Mouse (Mus musculus): Measurements from ENCODE around the gene Tlcd1. TPM values are rescaled to one million over a fixed set of nuclear protein-coding genes. Genes with fewer than 3 reads are reported as not detected.

Gene Tlcd1
- polyA plus RNA-seq, 1 experiment from 2014 or later, result 23.1 TPM

- 78% methylated on average over 15 of the region's 15 CpGs for WGBS
- ATAC-seq (ENCODE audit: low FRiP score, low TSS enrichment), result no peak
- peaks cover 14% of the 10 kb centered on the region for H3K4me1 ChIP-seq (ENCODE audit: control insufficient read depth, insufficient read depth, low read length)
- H3K9ac ChIP-seq (ENCODE audit: low read depth, low read length), result no peak overlapping the region
- H3K9me3 ChIP-seq (ENCODE audit: control insufficient read depth, low read length), result no peaks in the 10 kb centered on the region
- H3K27me3 ChIP-seq (ENCODE audit: control insufficient read depth, insufficient read depth, low read length), result no peaks in the 10 kb centered on the region
- peaks cover 5% of the 10 kb centered on the region; the same call in 1 of the 2 replicates for H3K36me3 ChIP-seq (ENCODE audit: control insufficient read depth, insufficient read depth, low read length)
- H3K4me2 ChIP-seq (replicated peaks; ENCODE audit: low read depth, low read length), result no peak overlapping the region
- no peak overlapping the region for H3K27ac ChIP-seq (ENCODE audit: low read depth, low read length)
- no peak overlapping the region for H3K4me3 ChIP-seq (ENCODE audit: low read length)
Measured at GRCm38 (mm10) chr11:78170306-78170705, 6.2 kb upstream of the Tlcd1 start.

GRCm38 (mm10) chr11:78171328-78171727 is 5.2 kb upstream of the Tlcd1 start:
- WGBS, result 82% methylated on average over 4 of the region's 4 CpGs
- H3K9me3 ChIP-seq (ENCODE audit: control insufficient read depth, low read length), result no peaks in the 10 kb centered on the region
- no peak for ATAC-seq (ENCODE audit: low FRiP score, low TSS enrichment)

GRCm38 (mm10) chr11:78172034-78172747 is 4.3 kb upstream of the Tlcd1 start:
- no peaks in the 10 kb centered on the region for H3K9me3 ChIP-seq (ENCODE audit: control insufficient read depth, low read length)
- no peak overlapping the region for H3K4me2 ChIP-seq (replicated peaks; ENCODE audit: low read depth, low read length)
- no peaks in the 10 kb centered on the region for H3K27me3 ChIP-seq (ENCODE audit: control insufficient read depth, insufficient read depth, low read length)
- no peak overlapping the region for H3K4me3 ChIP-seq (ENCODE audit: low read length)
- WGBS, result 89% methylated on average over 16 of the region's 16 CpGs
- H3K27ac ChIP-seq (ENCODE audit: low read depth, low read length), result no peak overlapping the region
- no peak overlapping the region for H3K9ac ChIP-seq (ENCODE audit: low read depth, low read length)
- no peak for ATAC-seq (ENCODE audit: low FRiP score, low TSS enrichment)
- H3K36me3 ChIP-seq (ENCODE audit: control insufficient read depth, insufficient read depth, low read length), result peaks cover 5% of the 10 kb centered on the region; the same call in 1 of the 2 replicates
- H3K4me1 ChIP-seq (ENCODE audit: control insufficient read depth, insufficient read depth, low read length), result peaks cover 3% of the 10 kb centered on the region; the same call in 1 of the 2 replicates

More at GRCm38 (mm10) chr11:78171328-78171727, 5.2 kb upstream of the Tlcd1 start:
- H3K9ac ChIP-seq (ENCODE audit: low read depth, low read length), result no peak overlapping the region
- no peak overlapping the region for H3K4me2 ChIP-seq (replicated peaks; ENCODE audit: low read depth, low read length)
- H3K27ac ChIP-seq (ENCODE audit: low read depth, low read length), result no peak overlapping the region
- H3K36me3 ChIP-seq (ENCODE audit: control insufficient read depth, insufficient read depth, low read length), result peaks cover 5% of the 10 kb centered on the region; the same call in 1 of the 2 replicates
- no peaks in the 10 kb centered on the region for H3K27me3 ChIP-seq (ENCODE audit: control insufficient read depth, insufficient read depth, low read length)
- no peak overlapping the region for H3K4me3 ChIP-seq (ENCODE audit: low read length)
- peaks cover 7% of the 10 kb centered on the region for H3K4me1 ChIP-seq (ENCODE audit: control insufficient read depth, insufficient read depth, low read length)

- no peak for ATAC-seq (ENCODE audit: low FRiP score, low TSS enrichment)
- 85% methylated on average over 19 of the region's 19 CpGs for WGBS
- H3K4me3 ChIP-seq (ENCODE audit: low read length), result no peak overlapping the region
- H3K4me1 ChIP-seq (ENCODE audit: control insufficient read depth, insufficient read depth, low read length), result peaks cover 3% of the 10 kb centered on the region; the same call in 1 of the 2 replicates
- H3K27me3 ChIP-seq (ENCODE audit: control insufficient read depth, insufficient read depth, low read length), result no peaks in the 10 kb centered on the region
- no peaks in the 10 kb centered on the region for H3K9me3 ChIP-seq (ENCODE audit: control insufficient read depth, low read length)
- H3K36me3 ChIP-seq (ENCODE audit: control insufficient read depth, insufficient read depth, low read length), result peaks cover 5% of the 10 kb centered on the region; the same call in 1 of the 2 replicates
- H3K27ac ChIP-seq (ENCODE audit: low read depth, low read length), result no peak overlapping the region
- H3K4me2 ChIP-seq (replicated peaks; ENCODE audit: low read depth, low read length), result no peak overlapping the region
- H3K9ac ChIP-seq (ENCODE audit: low read depth, low read length), result no peak overlapping the region
Measured at GRCm38 (mm10) chr11:78172748-78173383, 3.6 kb upstream of the Tlcd1 start.

GRCm38 (mm10) chr11:78174506-78174905 is 2.0 kb upstream of the Tlcd1 start:
- Histone ChIP-seq H3K36me3 (ENCODE audit: control insufficient read depth, insufficient read depth, low read length) (peaks cover 8% of the 10 kb centered on the region; the same call in 1 of the 2 replicates), H3K27ac (ENCODE audit: low read depth, low read length) (no peak overlapping the region), H3K9ac (ENCODE audit: low read depth, low read length) (no peak overlapping the region), H3K4me2 (replicated peaks; ENCODE audit: low read depth, low read length) (no peak overlapping the region), H3K4me3 (ENCODE audit: low read length) (no peak overlapping the region), H3K9me3 (ENCODE audit: control insufficient read depth, low read length) (no peaks in the 10 kb centered on the region), H3K4me1 (ENCODE audit: control insufficient read depth, insufficient read depth, low read length) (peaks cover 4% of the 10 kb centered on the region), H3K27me3 (ENCODE audit: control insufficient read depth, insufficient read depth, low read length) (no peaks in the 10 kb centered on the region)
- no peak for ATAC-seq (ENCODE audit: low FRiP score, low TSS enrichment)
- 91% methylated on average over 3 of the region's 3 CpGs for WGBS

- 4% methylated on average over 9 of the region's 10 CpGs for WGBS
- Histone ChIP-seq H3K4me3 (ENCODE audit: low read length) (peak overlapping the region; percentile 60), H3K9me3 (ENCODE audit: control insufficient read depth, low read length) (no peaks in the 10 kb centered on the region), H3K36me3 (ENCODE audit: control insufficient read depth, insufficient read depth, low read length) (peaks cover 22% of the 10 kb centered on the region), H3K27me3 (ENCODE audit: control insufficient read depth, insufficient read depth, low read length) (no peaks in the 10 kb centered on the region), H3K4me1 (ENCODE audit: control insufficient read depth, insufficient read depth, low read length) (peaks cover 17% of the 10 kb centered on the region), H3K4me2 (replicated peaks; ENCODE audit: low read depth, low read length) (peak overlapping the region; percentile 59), H3K9ac (ENCODE audit: low read depth, low read length) (peak overlapping the region; percentile 60), H3K27ac (ENCODE audit: low read depth, low read length) (peak overlapping the region; percentile 98)
- no peak for ATAC-seq (ENCODE audit: low FRiP score, low TSS enrichment)
Measured at GRCm38 (mm10) chr11:78175771-78176401, 625 bp upstream of the Tlcd1 start.

- Histone ChIP-seq H3K27me3 (ENCODE audit: control insufficient read depth, insufficient read depth, low read length) (no peaks in the 10 kb centered on the region), H3K4me1 (ENCODE audit: control insufficient read depth, insufficient read depth, low read length) (peaks cover 28% of the 10 kb centered on the region), H3K4me3 (ENCODE audit: low read length) (peak overlapping the region; percentile 60), H3K9ac (ENCODE audit: low read depth, low read length) (peak overlapping the region; percentile 60), H3K9me3 (ENCODE audit: control insufficient read depth, low read length) (no peaks in the 10 kb centered on the region), H3K4me2 (replicated peaks; ENCODE audit: low read depth, low read length) (peak overlapping the region; percentile 59), H3K27ac (ENCODE audit: low read depth, low read length) (peak overlapping the region; percentile 98), H3K36me3 (ENCODE audit: control insufficient read depth, insufficient read depth, low read length) (peaks cover 32% of the 10 kb centered on the region)
- ATAC-seq (ENCODE audit: low FRiP score, low TSS enrichment), result no peak
- WGBS, result under 1% methylated on average over 23 of the region's 23 CpGs
Measured at GRCm38 (mm10) chr11:78176905-78177331, 407 bp downstream of the Tlcd1 start.

- Histone ChIP-seq H3K4me1 (ENCODE audit: control insufficient read depth, insufficient read depth, low read length) (peaks cover 32% of the 10 kb centered on the region), H3K9ac (ENCODE audit: low read depth, low read length) (peak overlapping the region; percentile 42; the same call in 1 of the 2 replicates), H3K27ac (ENCODE audit: low read depth, low read length) (peak overlapping the region; percentile 98), H3K27me3 (ENCODE audit: control insufficient read depth, insufficient read depth, low read length) (no peaks in the 10 kb centered on the region), H3K9me3 (ENCODE audit: control insufficient read depth, low read length) (no peaks in the 10 kb centered on the region), H3K36me3 (ENCODE audit: control insufficient read depth, insufficient read depth, low read length) (peaks cover 35% of the 10 kb centered on the region), H3K4me2 (replicated peaks; ENCODE audit: low read depth, low read length) (peak overlapping the region; percentile 59), H3K4me3 (ENCODE audit: low read length) (peak overlapping the region; percentile 60)
- WGBS, result under 1% methylated on average over 10 of the region's 10 CpGs
- ATAC-seq (ENCODE audit: low FRiP score, low TSS enrichment), result peak; percentile 32
Measured at GRCm38 (mm10) chr11:78177437-78177836, 926 bp downstream of the Tlcd1 start.
